Mouse (Mus musculus) liver, embryonic 13.5 days (tissue): ENCODE measurements around the gene Hspa5. TPM values are rescaled to one million over a fixed set of nuclear protein-coding genes. Genes with fewer than 3 reads are reported as not detected.
"Not testable (repeated sequence)": the region's sequence is repeated elsewhere in the genome, so short reads cannot be mapped to it uniquely, and the experiment has no call there.

Experiments
- ATAC-seq: fragments of 200-750 bp; cut with Nextera tagmentation; 2 replicates; pipeline ENCODE4 v1.8.0; 2017; ENCODE audit warnings: low read depth, mild to moderate bottlenecking, moderate number of reproducible peaks, moderate library complexity
- DNase-seq: peaks from one replicate; pipeline ENCODE4 v3.0.0; 2022
- H3K27ac ChIP-seq: fragments of 300-500 bp; sonication (generic); 2 replicates; pipeline ENCODE4 v1.5.1; 2015; ENCODE audit warnings: moderate library complexity, mild to moderate bottlenecking, inconsistent platforms
- H3K27me3 ChIP-seq: fragments of 300-500 bp; sonication (generic); 2 replicates; pipeline ENCODE4 v1.6.1; 2015; ENCODE audit warnings: mild to moderate bottlenecking, inconsistent platforms
- H3K36me3 ChIP-seq: fragments of 300-500 bp; sonication (generic); 2 replicates; pipeline ENCODE4 v1.6.1; 2015; ENCODE audit warnings: mild to moderate bottlenecking, inconsistent platforms
- H3K4me1 ChIP-seq: fragments of 300-500 bp; sonication (generic); replicated peaks from 2 replicates; pipeline ENCODE4 v1.6.1; 2015; ENCODE audit warnings: inconsistent platforms
- H3K4me2 ChIP-seq: fragments of 300-500 bp; sonication (generic); 2 replicates; pipeline ENCODE4 v1.6.1; 2015; ENCODE audit warnings: inconsistent platforms, mild to moderate bottlenecking, moderate library complexity
- H3K4me3 ChIP-seq: fragments of 300-500 bp; sonication (generic); replicated peaks from 2 replicates; pipeline ENCODE4 v1.5.1; 2015; ENCODE audit warnings: mild to moderate bottlenecking, inconsistent platforms
- H3K9ac ChIP-seq: fragments of 300-500 bp; sonication (generic); 2 replicates; pipeline ENCODE4 v1.6.1; 2015; ENCODE audit warnings: mild to moderate bottlenecking, inconsistent platforms
- H3K9me3 ChIP-seq: fragments of 300-500 bp; sonication (generic); replicated peaks from 2 replicates; pipeline ENCODE4 v1.6.1; 2016; ENCODE audit warnings: inconsistent platforms
- WGBS: fragments of 180-500 bp; shearing (Covaris S2); methylation state at CpG from one replicate; pipeline ENCODE4 v1.1.7; 2015; ENCODE audit not compliant: insufficient replicate concordance; 5-methylcytosine and 5-hydroxymethylcytosine counted together
- polyA plus RNA-seq: library from polyadenylated mRNA; unstranded; fragments of >200 nt; fragmentation: Nextera tagmentation; extraction: Ambion mirVana; gene quantifications from 2 replicates; pipeline ENCODE4 v1.2.1, GENCODE M21; 2015

The Hspa5 gene
- polyA plus RNA-seq, 1 experiment from 2014 or later: 533 TPM

DNA sequence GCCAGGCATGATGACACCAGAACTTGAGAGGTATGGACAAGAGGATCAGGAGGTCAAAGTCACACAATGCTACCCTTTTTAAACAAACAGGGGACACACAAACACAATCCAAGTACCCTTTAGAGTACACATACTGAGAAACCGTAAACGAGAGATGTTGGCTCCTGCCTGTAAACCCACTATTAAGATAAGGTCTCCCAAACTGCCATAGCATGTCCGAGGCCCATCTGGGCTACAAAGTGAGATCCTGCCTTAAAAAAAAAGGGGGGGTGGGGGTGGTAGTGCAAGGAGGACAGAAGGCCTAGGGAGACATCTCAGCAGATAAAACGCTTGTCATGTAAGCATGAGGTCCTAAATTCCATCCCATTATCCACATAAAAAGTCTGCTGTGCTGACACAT is 23.3 kb upstream of the Hspa5 start:
- peaks cover 34% of the 10 kb centered on the region for H3K36me3 ChIP-seq
- no peaks in the 10 kb centered on the region for H3K9me3 ChIP-seq
- H3K4me1 ChIP-seq: peaks cover 65% of the 10 kb centered on the region
- 30% methylated on average over 4 of the region's 4 CpGs for WGBS
- peak overlapping the region; percentile 5; the same call in 1 of the 2 replicates for H3K9ac ChIP-seq
- DNase-seq: no peak
- H3K27ac ChIP-seq: peak overlapping the region; percentile 69
- no peaks in the 10 kb centered on the region for H3K27me3 ChIP-seq
- H3K4me2 ChIP-seq: peak overlapping the region; percentile 26; the same call in 1 of the 2 replicates
- ATAC-seq: 0 out of 2 replicates have a peak, but pooled peaks have one; percentile 29
- no peak overlapping the region for H3K4me3 ChIP-seq

DNA sequence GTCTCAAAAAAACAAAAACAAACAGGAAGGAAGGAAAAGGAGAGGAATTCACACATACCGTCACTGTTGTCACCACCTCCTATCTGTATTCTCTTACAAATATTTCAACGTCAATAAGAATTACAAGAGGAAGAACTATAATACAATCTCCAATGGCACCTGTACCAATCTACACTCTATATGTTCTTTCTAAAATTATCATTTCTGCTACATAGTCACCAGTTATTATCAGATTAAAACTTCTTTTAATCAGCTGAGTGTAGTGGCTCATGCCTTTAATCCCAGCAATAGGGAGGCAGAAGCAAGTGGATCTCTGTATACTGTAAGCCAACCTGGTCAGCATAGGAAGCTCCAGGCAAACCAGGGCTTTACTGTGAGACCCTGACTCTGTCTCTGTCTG is 21.5 kb upstream of the Hspa5 start:
- H3K4me2 ChIP-seq: peak overlapping the region; percentile 84
- H3K9me3 ChIP-seq: no peaks in the 10 kb centered on the region
- ATAC-seq (no peak), DNase-seq (no peak)
- H3K27ac ChIP-seq: peak overlapping the region; percentile 80
- peak overlapping the region; percentile 49 for H3K9ac ChIP-seq
- peaks cover 61% of the 10 kb centered on the region for H3K4me1 ChIP-seq
- peaks cover 20% of the 10 kb centered on the region for H3K36me3 ChIP-seq
- 42% methylated on average over 2 of the region's 2 CpGs for WGBS
- no peaks in the 10 kb centered on the region for H3K27me3 ChIP-seq
- H3K4me3 ChIP-seq: peak overlapping the region; percentile 26

DNA sequence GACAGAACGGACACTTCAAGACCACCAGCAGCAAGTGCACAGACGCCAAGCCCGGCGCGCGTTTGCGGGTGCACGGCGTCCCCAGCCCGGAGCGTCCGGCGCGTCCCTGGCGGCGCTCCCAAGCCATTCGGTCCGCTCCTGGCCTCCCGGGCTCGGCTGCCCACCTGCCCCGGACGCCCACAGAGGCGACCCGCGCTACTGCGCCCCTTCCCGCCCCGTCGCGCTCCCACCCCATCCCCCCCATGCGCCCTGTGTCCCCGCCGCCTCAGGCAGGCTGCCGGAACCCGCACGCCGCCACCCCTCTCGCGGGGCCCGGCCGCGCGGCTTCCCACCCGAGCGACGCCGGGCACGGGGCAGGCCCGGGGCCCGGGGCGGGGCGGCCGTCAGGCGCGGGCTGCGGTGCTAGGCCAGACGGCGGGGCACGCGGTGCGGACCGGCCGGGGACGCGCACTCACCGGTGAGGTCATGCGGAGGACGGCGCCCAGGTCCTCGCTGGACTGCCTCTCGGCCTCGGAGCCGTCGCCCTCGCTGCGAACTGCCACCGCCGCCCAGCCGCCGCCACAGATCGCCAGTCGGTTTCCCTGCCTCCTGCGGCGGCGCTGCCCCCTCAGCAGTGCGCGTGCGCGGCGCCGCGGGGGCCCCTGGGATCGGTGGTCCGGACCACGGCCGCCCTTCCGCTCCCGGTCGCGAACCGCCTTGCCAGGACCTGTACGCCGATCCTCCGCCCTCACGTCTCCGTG is 17.8 kb upstream of the Hspa5 start:
- H3K4me2 ChIP-seq: peak overlapping the region; percentile 84
- DNase-seq (peak; percentile 79), ATAC-seq (peak; percentile 94)
- H3K36me3 ChIP-seq: peaks cover 8% of the 10 kb centered on the region
- H3K9ac ChIP-seq: peak overlapping the region; percentile 100
- peak overlapping the region; percentile 97 for H3K4me3 ChIP-seq
- under 1% methylated on average over 100 of the region's 106 CpGs for WGBS
- H3K4me1 ChIP-seq: peaks cover 48% of the 10 kb centered on the region
- 0 out of 2 replicates have a peak, but pooled peaks cover 2% of the 10 kb centered on the region for H3K27me3 ChIP-seq
- H3K27ac ChIP-seq: peak overlapping the region; percentile 98
- H3K9me3 ChIP-seq: no peaks in the 10 kb centered on the region

DNA sequence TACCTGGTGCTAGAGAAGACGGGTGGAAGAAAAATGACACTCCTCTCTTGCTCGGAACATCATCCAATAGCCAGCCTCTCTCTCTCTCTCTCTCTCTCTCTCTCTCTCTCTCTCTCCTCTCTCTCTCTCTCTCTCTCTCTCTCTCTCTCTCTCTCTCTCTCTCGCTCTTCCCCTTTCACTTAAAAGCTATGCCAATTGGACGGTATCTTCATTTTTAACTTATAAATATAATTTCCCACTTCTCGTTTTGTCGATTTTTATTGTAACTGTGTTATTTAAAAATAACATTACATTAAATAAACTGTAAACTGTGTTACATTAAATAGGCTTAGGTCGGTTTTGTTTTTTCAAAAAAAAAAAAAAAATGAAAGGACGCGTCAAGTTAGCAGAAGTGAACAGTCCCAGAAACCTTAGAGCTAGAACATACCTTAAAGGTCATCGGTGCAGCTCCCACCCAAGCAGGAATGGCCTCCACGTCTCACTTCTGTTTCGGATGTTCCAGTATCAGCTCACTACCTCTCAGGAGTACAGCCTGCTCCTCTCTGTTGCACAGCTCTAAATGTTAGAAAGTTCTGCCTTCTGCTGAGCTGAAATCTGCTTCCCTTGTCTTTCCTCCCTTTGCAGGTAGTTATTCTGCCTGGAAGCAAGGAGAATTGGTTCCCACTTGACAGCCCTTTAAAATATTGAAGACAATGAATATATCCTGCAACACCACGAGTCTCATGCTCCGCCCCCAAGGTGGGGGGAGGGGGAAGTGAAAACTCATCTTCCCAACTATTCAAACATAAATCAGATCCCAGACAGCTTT is 17.0 kb upstream of the Hspa5 start, which contains the start of gene Gapvd1:
Gene Gapvd1 (minus strand): TSS at position 682 of the 808 bp plus-strand sequence.
- peaks cover 42% of the 10 kb centered on the region for H3K4me1 ChIP-seq

DNA sequence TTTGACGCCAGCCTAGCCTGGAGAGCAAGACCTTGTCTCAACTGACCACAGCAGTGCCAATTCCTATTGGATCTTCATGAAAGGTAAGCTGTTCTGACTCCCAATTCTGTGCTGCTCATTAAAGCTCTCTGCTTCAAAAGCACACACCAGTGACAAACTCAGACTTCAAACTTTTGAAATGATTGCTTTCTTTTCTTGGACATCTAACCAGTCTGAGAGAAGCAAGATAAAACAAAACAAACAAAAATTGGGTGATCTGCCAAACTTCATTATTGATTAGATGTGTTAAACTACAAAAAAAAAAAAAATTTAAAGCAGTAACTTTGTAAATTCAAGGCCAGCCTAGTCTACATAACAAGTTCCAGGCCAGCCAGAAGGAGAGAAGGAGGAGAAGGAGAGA is 14.4 kb upstream of the Hspa5 start:
- peaks cover 28% of the 10 kb centered on the region for H3K4me1 ChIP-seq
- H3K9me3 ChIP-seq: no peaks in the 10 kb centered on the region
- no peak overlapping the region for H3K27ac ChIP-seq
- DNase-seq: no peak
- 58% methylated on average over 1 of the region's 1 CpGs for WGBS
- 0 out of 2 replicates have a peak, but pooled peaks cover 2% of the 10 kb centered on the region for H3K27me3 ChIP-seq
- H3K4me2 ChIP-seq: no peak overlapping the region
- no peaks in the 10 kb centered on the region for H3K36me3 ChIP-seq
- ATAC-seq: no peak
- H3K9ac ChIP-seq: no peak overlapping the region
- H3K4me3 ChIP-seq: no peak overlapping the region

More for the DNA sequence above, 17.0 kb upstream of the Hspa5 start, which contains the start of gene Gapvd1:
- H3K27ac ChIP-seq: peak within 1 kb of the TSS; percentile 98
- H3K4me3 ChIP-seq: peak within 1 kb of the TSS; percentile 97
- WGBS: under 1% methylated on average over 14 of the region's 14 CpGs
- DNase-seq (peak; percentile 50), ATAC-seq (peak; percentile 39; the same call in 1 of the 2 replicates)
- H3K9ac ChIP-seq: peak within 1 kb of the TSS; percentile 100
- 0 out of 2 replicates have a peak, but pooled peaks cover 2% of the 10 kb centered on the region for H3K27me3 ChIP-seq
- no peaks in the 10 kb centered on the region for H3K9me3 ChIP-seq
- peak within 1 kb of the TSS; percentile 84 for H3K4me2 ChIP-seq
- peaks cover 8% of the 10 kb centered on the region for H3K36me3 ChIP-seq

DNA sequence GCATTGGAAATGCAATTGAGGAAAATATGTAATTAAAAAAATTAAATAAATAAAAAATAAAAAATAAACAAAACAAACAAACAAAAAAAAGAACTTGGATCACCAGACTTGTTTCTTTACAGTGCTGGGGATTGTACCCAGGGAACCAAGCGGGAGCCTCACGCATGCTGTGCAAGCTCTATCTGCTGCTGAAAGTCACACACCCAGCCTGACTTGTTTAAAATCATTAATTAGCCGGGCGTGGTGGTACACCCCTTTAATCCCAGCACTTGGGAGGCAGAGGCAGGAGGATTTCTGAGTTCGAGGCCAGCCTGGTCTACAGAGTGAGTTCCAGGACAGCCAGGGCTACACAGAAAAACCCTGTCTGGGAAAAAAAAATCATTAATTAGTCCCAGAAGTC is 10.5 kb upstream of the Hspa5 start:
- WGBS: 83% methylated on average over 5 of the region's 5 CpGs
- not testable (repeated sequence) for H3K9me3 ChIP-seq, H3K4me2 ChIP-seq, H3K9ac ChIP-seq, H3K36me3 ChIP-seq, H3K27me3 ChIP-seq, DNase-seq, H3K4me3 ChIP-seq
- Histone ChIP-seq H3K4me1 (peaks cover 33% of the 10 kb centered on the region), H3K27ac (peak overlapping the region; percentile 86)
- peak; percentile 61 for ATAC-seq

DNA sequence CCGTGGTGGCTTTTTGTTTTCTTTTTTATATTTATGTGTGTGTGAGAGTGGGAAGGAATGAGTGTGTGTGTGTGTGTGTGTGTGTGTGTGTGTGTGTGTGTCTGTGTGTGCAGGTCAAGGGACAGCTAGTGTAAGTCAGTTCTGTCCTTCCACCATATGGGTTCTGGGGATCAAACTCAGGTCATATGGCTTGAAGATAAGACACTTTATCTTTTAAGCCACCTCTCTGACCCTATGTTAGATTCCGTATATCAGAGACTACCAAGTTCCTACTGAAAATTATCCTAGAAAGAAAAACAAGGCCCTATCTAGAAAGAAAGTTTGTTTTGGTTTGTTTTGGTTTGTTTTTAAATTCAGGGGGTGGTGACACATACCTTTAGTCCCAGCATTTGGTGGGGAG is 9.6 kb upstream of the Hspa5 start:
- Histone ChIP-seq H3K9me3 (no peaks in the 10 kb centered on the region; the same call in 1 of the 2 replicates), H3K4me1 (peaks cover 33% of the 10 kb centered on the region), H3K36me3 (0 out of 2 replicates have a peak, but pooled peaks cover 2% of the 10 kb centered on the region), H3K4me2 (peak overlapping the region; percentile 24; the same call in 1 of the 2 replicates), H3K27ac (peak overlapping the region; percentile 86), H3K4me3 (no peak overlapping the region), H3K9ac (peak overlapping the region; percentile 29; the same call in 1 of the 2 replicates), H3K27me3 (0 out of 2 replicates have a peak, but pooled peaks cover under 1% of the 10 kb centered on the region)
- 34% methylated on average over 2 of the region's 2 CpGs for WGBS
- DNase-seq (no peak), ATAC-seq (peak; percentile 96)

DNA sequence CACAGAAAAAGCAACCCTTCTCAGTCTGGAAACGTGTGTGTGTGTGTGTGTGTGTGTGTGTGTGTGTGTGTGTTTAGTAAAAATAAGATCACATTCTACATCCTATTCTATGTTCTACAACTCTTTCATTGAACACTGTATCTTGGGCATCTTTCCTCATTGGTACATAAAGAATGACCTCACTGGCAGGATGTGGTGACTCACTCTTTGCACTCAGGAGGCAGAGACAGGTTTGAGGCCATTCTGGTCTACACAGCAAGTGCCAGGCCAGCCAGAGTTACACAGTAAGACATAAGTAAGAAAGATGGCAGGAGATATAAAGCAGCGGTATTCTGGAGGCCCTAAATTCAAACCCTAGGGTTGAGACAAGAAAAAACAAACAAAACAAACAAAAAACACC is 8.9 kb upstream of the Hspa5 start:
- Histone ChIP-seq H3K36me3 (0 out of 2 replicates have a peak, but pooled peaks cover 3% of the 10 kb centered on the region), H3K27ac (peak overlapping the region; percentile 86), H3K9ac (peak overlapping the region; percentile 45; the same call in 1 of the 2 replicates), H3K4me2 (no peak overlapping the region), H3K4me3 (no peak overlapping the region), H3K27me3 (no peaks in the 10 kb centered on the region), H3K4me1 (peaks cover 30% of the 10 kb centered on the region), H3K9me3 (no peaks in the 10 kb centered on the region; the same call in 1 of the 2 replicates)
- WGBS: 58% methylated on average over 2 of the region's 2 CpGs
- DNase-seq: no peak
- ATAC-seq: no peak

DNA sequence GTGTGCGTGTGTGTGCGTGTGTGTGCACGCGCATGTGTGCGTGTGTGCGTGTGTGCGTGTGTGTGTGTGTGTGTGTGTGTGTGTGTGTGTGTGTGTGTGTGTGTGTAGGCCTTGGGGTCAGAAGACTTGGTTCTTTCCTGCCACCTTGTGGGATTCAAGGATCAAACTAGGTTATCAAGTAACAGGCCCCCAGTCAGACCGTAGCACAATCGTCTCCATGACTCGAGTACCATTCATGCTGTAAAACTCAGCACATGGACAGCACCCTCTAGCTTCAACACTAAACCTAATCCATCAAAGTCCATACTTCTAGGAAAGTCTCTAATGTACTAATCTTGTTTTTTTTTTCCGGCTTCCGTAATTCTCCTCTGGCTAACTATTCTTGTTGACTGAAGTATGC is 7.0 kb upstream of the Hspa5 start:
- no peaks in the 10 kb centered on the region for H3K27me3 ChIP-seq
- 67% methylated on average over 12 of the region's 12 CpGs for WGBS
- DNase-seq (no peak), ATAC-seq (no peak)
- H3K4me1 ChIP-seq: peaks cover 29% of the 10 kb centered on the region
- H3K9ac ChIP-seq: no peak overlapping the region
- H3K27ac ChIP-seq: no peak overlapping the region
- 0 out of 2 replicates have a peak, but pooled peaks cover 3% of the 10 kb centered on the region for H3K36me3 ChIP-seq
- no peak overlapping the region for H3K4me2 ChIP-seq
- no peaks in the 10 kb centered on the region; the same call in 1 of the 2 replicates for H3K9me3 ChIP-seq
- H3K4me3 ChIP-seq: no peak overlapping the region

DNA sequence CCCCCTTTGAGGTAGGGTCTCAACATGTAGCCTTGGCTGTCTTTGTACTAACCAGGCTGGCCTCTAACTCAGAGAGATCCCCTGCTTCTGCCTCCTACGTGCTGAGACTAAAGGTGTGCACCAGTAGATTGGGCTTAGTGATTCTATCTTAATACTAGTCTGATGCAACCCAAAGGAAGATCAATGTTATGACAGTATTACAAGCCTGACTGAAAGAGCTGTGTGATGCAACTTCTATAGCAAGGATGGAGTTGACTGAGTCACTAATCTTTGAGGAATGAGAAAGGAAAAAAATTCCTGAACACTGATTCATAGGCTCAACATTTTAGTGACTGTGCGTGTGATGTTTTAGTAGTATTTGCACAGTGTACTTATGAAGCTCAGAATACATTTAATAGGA is 1.7 kb upstream of the Hspa5 start:
- no peaks in the 10 kb centered on the region; the same call in 1 of the 2 replicates for H3K9me3 ChIP-seq
- H3K27me3 ChIP-seq: no peaks in the 10 kb centered on the region
- peak overlapping the region; percentile 91 for H3K27ac ChIP-seq
- peaks cover 34% of the 10 kb centered on the region for H3K4me1 ChIP-seq
- H3K9ac ChIP-seq: peak overlapping the region; percentile 92
- ATAC-seq: no peak
- DNase-seq: no peak
- peaks cover 30% of the 10 kb centered on the region for H3K36me3 ChIP-seq
- peak overlapping the region; percentile 88 for H3K4me3 ChIP-seq
- H3K4me2 ChIP-seq: peak overlapping the region; percentile 76
- 75% methylated on average over 2 of the region's 2 CpGs for WGBS

DNA sequence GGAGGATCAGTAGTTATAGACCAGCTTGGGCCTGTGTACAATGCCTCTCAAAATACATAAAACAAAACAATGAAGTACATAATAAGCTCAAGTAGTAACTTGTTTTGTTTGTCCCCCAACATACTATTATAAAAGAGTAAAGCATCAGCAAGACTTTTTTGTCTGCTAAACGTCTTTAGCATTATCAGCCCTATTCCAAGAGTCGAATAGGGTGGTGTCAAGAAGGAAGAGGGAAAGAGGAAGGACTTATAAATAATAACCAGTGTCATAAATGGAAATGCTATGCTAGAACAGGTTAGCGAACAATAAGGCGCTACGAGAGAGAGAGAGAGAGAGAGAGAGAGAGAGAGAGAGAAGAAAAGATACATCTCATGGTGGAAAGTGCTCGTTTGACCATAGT is 819 bp upstream of the Hspa5 start:
- Histone ChIP-seq H3K27me3 (no peaks in the 10 kb centered on the region), H3K4me1 (peaks cover 43% of the 10 kb centered on the region), H3K9ac (peak overlapping the region; percentile 92), H3K4me2 (peak overlapping the region; percentile 76), H3K36me3 (peaks cover 39% of the 10 kb centered on the region), H3K4me3 (peak overlapping the region; percentile 88), H3K9me3 (no peaks in the 10 kb centered on the region; the same call in 1 of the 2 replicates), H3K27ac (peak overlapping the region; percentile 91)
- DNase-seq (no peak), ATAC-seq (no peak)
- under 1% methylated on average over 6 of the region's 6 CpGs for WGBS
